Mouse (Mus musculus) CH12.LX (cell line): ENCODE results near the gene Fgfr2. TPM values are rescaled to one million over a fixed set of nuclear protein-coding genes. Genes with fewer than 3 reads are reported as not detected.

Source experiments
- DNase-seq: peaks from one replicate; pipeline ENCODE4 v3.0.0-alpha.2; 2013; ENCODE audit errors: extremely low read depth
- H3K27ac ChIP-seq: 2 replicates; pipeline ENCODE4 v1.5.1; 2012; ENCODE audit warnings: low read depth, mild to moderate bottlenecking, control low read depth, moderate library complexity; ENCODE audit not compliant: insufficient read depth
- H3K27me3 ChIP-seq: replicated peaks from 2 replicates; pipeline ENCODE3; 2012; ENCODE audit warnings: inconsistent platforms
- H3K36me3 ChIP-seq, 2 experiments: replicated peaks in 1 of 2; 2 replicates each; pipeline versions ENCODE3 to v1.6.1; 2012; ENCODE audit warnings: inconsistent platforms in 1 of 2, low read length in 1 of 2, mild to moderate bottlenecking in 1 of 2, mixed read lengths in 1 of 2, moderate library complexity in 1 of 2; ENCODE audit not compliant: control insufficient read depth in 1 of 2, insufficient read depth in 1 of 2
- H3K4me1 ChIP-seq, 2 experiments: 2 replicates each; pipeline ENCODE4 v1.6.1; 2012; ENCODE audit warnings: inconsistent platforms in 1 of 2, moderate library complexity in 1 of 2; ENCODE audit not compliant: insufficient read depth in 2 of 2, control insufficient read depth in 1 of 2
- H3K4me2 ChIP-seq: 2 replicates; pipeline ENCODE4 v1.6.1; 2012; ENCODE audit warnings: low read depth, mild to moderate bottlenecking, control low read depth; ENCODE audit not compliant: poor library complexity, insufficient read depth, severe bottlenecking
- H3K4me3 ChIP-seq, 3 experiments: fragments of 150-350 bp in 1 of 3; sonication (generic) in 1 of 3; replicated peaks in 1 of 3; 2 replicates each; pipeline versions ENCODE3 to v1.5.1; 2011 to 2012; ENCODE audit warnings: low read depth in 2 of 3, low read length in 2 of 3, mild to moderate bottlenecking in 2 of 3, moderate library complexity in 2 of 3, control low read depth in 1 of 3, improper control_type of control experiment in 1 of 3, inconsistent platforms in 1 of 3, mixed read lengths in 1 of 3; ENCODE audit not compliant: poor library complexity in 1 of 3
- H3K79me2 ChIP-seq: replicated peaks from 2 replicates; pipeline ENCODE4 v1.6.1; 2012; ENCODE audit warnings: mild to moderate bottlenecking, moderate library complexity; ENCODE audit not compliant: control insufficient read depth, poor library complexity, insufficient read depth, severe bottlenecking; ENCODE audit errors: extremely low read depth
- H3K9ac ChIP-seq: 2 replicates; pipeline ENCODE4 v1.6.1; 2012; ENCODE audit warnings: low read depth, mild to moderate bottlenecking, control low read depth, moderate library complexity; ENCODE audit not compliant: insufficient read depth
- H3K9me3 ChIP-seq: replicated peaks from 2 replicates; pipeline ENCODE3; 2012; ENCODE audit warnings: low read length, inconsistent platforms, mixed read lengths
- CHD1 ChIP-seq: IDR thresholded peaks from 2 replicates; pipeline ENCODE4 v1.6.1; 2012; ENCODE audit warnings: low read depth, low read length, improper control_type of control experiment, inconsistent platforms
- CTCF ChIP-seq, 2 experiments: IDR thresholded peaks in 1 of 2; conservative IDR thresholded peaks in 1 of 2; 2 replicates each; pipeline ENCODE4 v1.5.1; 2011 to 2012; ENCODE audit warnings: low read depth in 2 of 2, low read length in 2 of 2, improper control_type of control experiment in 1 of 2, inconsistent platforms in 1 of 2, mild to moderate bottlenecking in 1 of 2, moderate library complexity in 1 of 2
- ELF1 ChIP-seq: IDR thresholded peaks from 2 replicates; pipeline ENCODE4 v1.6.1; 2014; ENCODE audit warnings: low read depth, mild to moderate bottlenecking, inconsistent platforms, low read length, improper control_type of control experiment
- GABPA ChIP-seq: IDR thresholded peaks from 2 replicates; pipeline ENCODE4 v1.6.1; 2012; ENCODE audit warnings: low read depth, low read length, improper control_type of control experiment, inconsistent platforms; ENCODE audit not compliant: insufficient replicate concordance
- JUND ChIP-seq: conservative IDR thresholded peaks from 2 replicates; pipeline ENCODE4 v1.6.1; 2011; ENCODE audit warnings: low read depth, low read length, improper control_type of control experiment
- KAT2A ChIP-seq: IDR thresholded peaks from 2 replicates; pipeline ENCODE4 v1.6.1; 2012; ENCODE audit warnings: low read length, improper control_type of control experiment, inconsistent platforms; ENCODE audit not compliant: insufficient replicate concordance
- MAFK ChIP-seq: IDR thresholded peaks from 2 replicates; pipeline ENCODE4 v1.6.1; 2011; ENCODE audit warnings: low read length, improper control_type of control experiment; ENCODE audit not compliant: insufficient replicate concordance
- MEF2A ChIP-seq: IDR thresholded peaks from 2 replicates; pipeline ENCODE4 v1.6.1; 2014; ENCODE audit warnings: low read depth, mild to moderate bottlenecking, inconsistent platforms, low read length, improper control_type of control experiment, borderline replicate concordance
- POLR2A ChIP-seq: IDR thresholded peaks from 2 replicates; pipeline ENCODE4 v1.6.1; 2011; ENCODE audit warnings: low read depth, mild to moderate bottlenecking, improper control_type of control experiment, low read length
- TBP ChIP-seq: conservative IDR thresholded peaks from 2 replicates; pipeline ENCODE4 v1.6.1; 2011; ENCODE audit warnings: low read depth, low read length, improper control_type of control experiment
- TCF12 ChIP-seq: IDR thresholded peaks from 2 replicates; pipeline ENCODE4 v1.6.1; 2014; ENCODE audit warnings: low read depth, mild to moderate bottlenecking, inconsistent platforms, low read length, improper control_type of control experiment
- USF2 ChIP-seq: conservative IDR thresholded peaks from 2 replicates; pipeline ENCODE4 v1.6.1; 2011; ENCODE audit warnings: low read depth, low read length, improper control_type of control experiment
- ZC3H11A ChIP-seq: IDR thresholded peaks from 2 replicates; pipeline ENCODE4 v1.6.1; 2012; ENCODE audit warnings: low read depth, mild to moderate bottlenecking, inconsistent platforms, low read length, improper control_type of control experiment
- ZMIZ1 ChIP-seq: IDR thresholded peaks from 2 replicates; pipeline ENCODE4 v1.6.1; 2012; ENCODE audit warnings: low read depth, mild to moderate bottlenecking, inconsistent platforms, low read length, improper control_type of control experiment
- dilution Hi-C: fragments of 300-500 bp; cut with MboI; formaldehyde crosslinking; loops from 2 replicates; pipeline ENCODE4 v1.14.3; 2020; ENCODE audit warnings: low sequenced_read_pairs; ENCODE audit not compliant: extremely low pct_unique_long_range_greater_than_20kb, extremely low pct_ligation_motif_present
- in situ Hi-C: fragments of 300-500 bp; cut with MboI; formaldehyde crosslinking; loops from 3 replicates; pipeline ENCODE4 v1.14.3; 2019; ENCODE audit warnings: low sequenced_read_pairs, low pct_ligation_motif_present, low pct_unique_long_range_greater_than_20kb, mixed read lengths
- polyA plus RNA-seq: library from polyadenylated mRNA; unstranded; fragments of >175 nt; gene quantifications from 2 replicates; pipeline ENCODE4 v1.2.1, GENCODE M21; 2012; ENCODE audit warnings: low read depth; ENCODE audit not compliant: insufficient read length
- total RNA-seq, 2 experiments: library from RNA; depleted of rRNA; stranded (reverse); fragments of 300-350 nt in 1 of 2; fragments of >200 nt in 1 of 2; gene quantifications; 2 replicates each; pipeline ENCODE4 v1.2.3; 2012 to 2014

Gene Fgfr2
- total and polyA plus RNA-seq, 3 experiments = not detected

GRCm38 (mm10) chr7:130264616-130265318, 2858.4 kb downstream of the Fgfr2 start:
- peaks cover 14% of the 10 kb centered on the region for H3K9me3 ChIP-seq
- dilution Hi-C loops = no loop called here
- no peak for TF ChIP-seq JUND
- no peak for TF ChIP-seq CHD1
- no peak for TF ChIP-seq ZMIZ1
- no peak for TF ChIP-seq USF2
- no peak for TF ChIP-seq GABPA
- TF ChIP-seq, all 38 proteins: peak for 0
- no peak overlapping the region for H3K4me2 ChIP-seq
- H3K27ac ChIP-seq = no peak overlapping the region
- no peaks in the 10 kb centered on the region for H3K4me1 ChIP-seq
- in situ Hi-C loops = no loop called here
- peaks cover 53% of the 10 kb centered on the region for H3K27me3 ChIP-seq
- H3K79me2 ChIP-seq = no peaks in the 10 kb centered on the region
- no peak overlapping the region for H3K9ac ChIP-seq
- H3K36me3 ChIP-seq = no peaks in the 10 kb centered on the region
- DNase-seq = no peak
- no peak overlapping the region for H3K4me3 ChIP-seq

DNA sequence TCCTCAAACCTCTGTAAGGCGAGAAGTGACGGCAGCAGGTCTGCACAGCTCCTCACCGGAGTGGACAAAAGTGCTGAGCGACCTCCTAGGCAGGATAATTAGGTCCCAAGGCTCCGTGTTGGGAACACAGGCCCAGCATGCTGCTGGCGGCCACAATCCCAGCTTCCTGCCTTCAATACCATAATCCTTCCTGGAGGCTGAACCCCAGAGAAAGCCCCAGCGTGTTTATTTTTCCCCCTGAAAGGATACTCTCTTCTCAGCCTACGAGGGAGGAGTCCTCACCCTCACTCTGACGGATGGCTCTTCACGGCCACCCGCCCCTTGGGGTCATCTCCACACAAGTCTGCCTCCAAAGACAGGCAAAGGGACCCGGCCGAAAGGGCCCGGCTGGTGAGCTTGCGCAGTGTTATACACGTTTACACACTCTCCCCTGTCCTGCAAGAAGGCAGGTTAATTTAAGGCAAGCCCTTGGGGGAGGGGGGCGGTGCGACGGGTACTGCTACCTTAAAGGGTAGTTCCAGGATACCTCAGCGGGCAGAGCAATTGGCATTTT, 2859.3 kb downstream of the Fgfr2 start:
- Histone ChIP-seq H3K79me2 (no peaks in the 10 kb centered on the region), H3K4me2 (no peak overlapping the region), H3K4me3 (no peak overlapping the region), H3K27me3 (peaks cover 54% of the 10 kb centered on the region), H3K9ac (no peak overlapping the region), H3K9me3 (peaks cover 14% of the 10 kb centered on the region), H3K27ac (no peak overlapping the region), H3K4me1 (no peaks in the 10 kb centered on the region), H3K36me3 (no peaks in the 10 kb centered on the region)
- dilution Hi-C loops (no loop called here), in situ Hi-C loops (no loop called here)
- no peak for DNase-seq
- TF ChIP-seq CTCF (conservative IDR thresholded peaks at IDR 0.05 in 1 of 2, IDR thresholded peaks at IDR 0.05 in 1 of 2; ENCODE audit: low read depth in 2 of 2, low read length in 2 of 2) (no peak), ZMIZ1 (no peak)

- Histone ChIP-seq H3K9me3 (peaks cover 14% of the 10 kb centered on the region), H3K27ac (no peak overlapping the region)
- dilution Hi-C loops = no loop called here
- TF ChIP-seq MEF2A (no peak), ZC3H11A (no peak), KAT2A (no peak), POLR2A (no peak), ELF1 (no peak), TCF12 (no peak), MAFK (no peak), TBP (no peak)
- TF ChIP-seq, all 38 proteins: peak for 0
- Histone ChIP-seq H3K79me2 (no peaks in the 10 kb centered on the region), H3K4me2 (no peak overlapping the region), H3K4me3 (no peak overlapping the region), H3K9ac (no peak overlapping the region), H3K27me3 (peaks cover 55% of the 10 kb centered on the region), H3K36me3 (no peaks in the 10 kb centered on the region), H3K4me1 (no peaks in the 10 kb centered on the region)
- in situ Hi-C loops = no loop called here
- no peak for DNase-seq
Observed at GRCm38 (mm10) chr7:130263233-130263594, 2859.9 kb downstream of the Fgfr2 start.
